Comparison of ENCODE assay signal across 10 mouse cellular contexts in genomic region chr2:168904846-168905245, GRCm38 (mm10). TPM values are rescaled to one million over a fixed set of nuclear protein-coding genes. Genes with fewer than 3 reads are reported as not detected.
DNase-seq lines count a peak whose midpoint lies in the region; ATAC-seq and TF ChIP-seq lines count a peak whose summit lies in the region.
"Had no signal": no experiment of that assay in that cellular context is flagged by ENCODE, and none has a peak within 500 bp of the region (broad histone marks: within the 10 kb centered on the region; RNA-seq: fewer than 3 reads in every experiment).

No protein-coding gene starts in this region.

- H3K27ac ChIP-seq in liver, adult 2 months (replicated peaks; ENCODE audit: insufficient read depth, low read depth, low read length), result no peak overlapping the region
- no peak overlapping the region for H3K27ac ChIP-seq in liver, embryonic 11.5 days (ENCODE audit: low read depth, low read length)
- H3K27ac ChIP-seq: limb, embryonic 13.5 days had no signal

- no peaks in the 10 kb centered on the region for H3K36me3 ChIP-seq in liver, adult 2 months (ENCODE audit: control insufficient read depth, insufficient read depth, low read length)
- no peaks in the 10 kb centered on the region for H3K36me3 ChIP-seq in liver, embryonic 11.5 days (ENCODE audit: control insufficient read depth, insufficient read depth, low read length)

- 68% methylated on average over 3 of the region's 3 CpGs for WGBS in liver, adult 2 months
- 56% methylated on average over 3 of the region's 3 CpGs for WGBS in liver, embryonic 11.5 days

- peak; percentile 20 for DNase-seq in embryo, embryonic 11 days
- no peak for DNase-seq in embryo, embryonic 10 days (ENCODE audit: low spot score)
- peak; percentile 33 for DNase-seq in liver, adult 2 months (ENCODE audit: extremely low read depth, low read depth, low spot score)
- no peak for DNase-seq in liver, embryonic 11.5 days (ENCODE audit: low spot score)
- DNase-seq in A20 (ENCODE audit: low read depth, low spot score), result peak; percentile 45
- peak; percentile 33 for DNase-seq in brain, adult 2 months (ENCODE audit: low read depth, low spot score)
- no peak for DNase-seq in right cerebral cortex, postnatal 14 days
- no peak for DNase-seq in T-cell, adult 2 months (ENCODE audit: low spot score)
- DNase-seq: kidney, adult 11 months had no signal

- no peaks in the 10 kb centered on the region for H3K79me2 ChIP-seq in liver, adult 2 months (ENCODE audit: control insufficient read depth, insufficient read depth, low read length)

- ATAC-seq in liver, embryonic 11.5 days (replicated peaks; ENCODE audit: low FRiP score), result no peak

- H3K27me3 ChIP-seq in liver, adult 2 months (ENCODE audit: control insufficient read depth, insufficient read depth, low read length), result no peaks in the 10 kb centered on the region
- peaks cover 6% of the 10 kb centered on the region; the same call in 1 of the 2 replicates for H3K27me3 ChIP-seq in liver, embryonic 11.5 days (replicated peaks; ENCODE audit: control insufficient read depth, insufficient read depth, low read length)

- H3K9me3 ChIP-seq in liver, embryonic 11.5 days (ENCODE audit: control insufficient read depth, low read length), result no peaks in the 10 kb centered on the region
- H3K9me3 ChIP-seq: limb, embryonic 13.5 days had no signal

- TF ChIP-seq CTCF in liver, adult 2 months (IDR thresholded peaks at IDR 0.05; ENCODE audit: low read depth, low read length), result peak; percentile 13; the same call in 1 of the 2 replicates

- no peak for TF ChIP-seq POLR2A in liver, adult 2 months (IDR thresholded peaks at IDR 0.05; ENCODE audit: extremely low read depth, insufficient read depth, low read length)

- H3K9ac ChIP-seq in liver, adult 2 months (ENCODE audit: low read depth, low read length), result no peak overlapping the region
- no peak overlapping the region for H3K9ac ChIP-seq in liver, embryonic 11.5 days (ENCODE audit: low read depth, low read length)
- H3K9ac ChIP-seq: limb, embryonic 13.5 days had no signal

- H3K4me1 ChIP-seq in liver, adult 2 months (ENCODE audit: control insufficient read depth, insufficient read depth, low read length), result no peaks in the 10 kb centered on the region
- no peaks in the 10 kb centered on the region for H3K4me1 ChIP-seq in liver, embryonic 11.5 days (replicated peaks; ENCODE audit: control insufficient read depth, insufficient read depth, low read length)

- no peak overlapping the region for H3K4me3 ChIP-seq in liver, adult 2 months (ENCODE audit: insufficient read depth, low read depth, low read length)
- no peak overlapping the region for H3K4me3 ChIP-seq in liver, embryonic 11.5 days (ENCODE audit: low read depth, low read length)
- H3K4me3 ChIP-seq: limb, embryonic 13.5 days had no signal

- H3K4me2 ChIP-seq in liver, embryonic 11.5 days, result no peak overlapping the region
- H3K4me2 ChIP-seq: limb, embryonic 13.5 days had no signal

RNA-seq across cellular contexts. Expression of gene Zfp64, which starts 50.5 kb away (rescaled TPM):
- total RNA-seq in liver, adult 2 months (2014; rRNA removed), result 5.6 and 7.2 TPM in 2 replicates
- polyA plus RNA-seq in liver, adult 2 months (2012; rRNA removed), result 13.5 and 14.3 TPM in 2 replicates
- 30.6 and 31.1 TPM in 2 replicates for polyA plus RNA-seq in liver, embryonic 11.5 days (2014; fragmentation: Nextera tagmentation; extraction: Ambion mirVana)

Comparison
In these comparisons a context has a peak if more than half of its experiments do, and no peak if none do; other contexts are left out.
1. DNase-seq: peak in embryo, embryonic 11 days (single experiment), liver, adult 2 months (single experiment), A20 (single experiment) and brain, adult 2 months (single experiment); none in embryo, embryonic 10 days (single experiment), liver, embryonic 11.5 days (single experiment), right cerebral cortex, postnatal 14 days (single experiment) and T-cell, adult 2 months (single experiment).